Mouse (Mus musculus) lung, embryonic 15.5 days (tissue): ENCODE results near the gene Gm5799. TPM values are rescaled to one million over a fixed set of nuclear protein-coding genes. Genes with fewer than 3 reads are reported as not detected.
"Not testable (repeated sequence)": the region's sequence is repeated elsewhere in the genome, so short reads cannot be mapped to it uniquely, and the experiment has no call there.

Source experiments
- ATAC-seq: fragments of 200-750 bp; cut with Nextera tagmentation; 2 replicates; pipeline ENCODE4 v1.8.0; 2017; ENCODE audit warnings: moderate number of reproducible peaks, borderline replicate concordance; ENCODE audit not compliant: low FRiP score, low TSS enrichment; ENCODE audit errors: extremely low read depth
- H3K27ac ChIP-seq: fragments of 300-500 bp; sonication (generic); 2 replicates; pipeline ENCODE4 v1.5.1; 2015; ENCODE audit warnings: moderate library complexity, mild to moderate bottlenecking, inconsistent platforms
- H3K27me3 ChIP-seq: fragments of 300-500 bp; sonication (generic); 2 replicates; pipeline ENCODE4 v1.6.1; 2015; ENCODE audit warnings: inconsistent platforms
- H3K36me3 ChIP-seq: fragments of 300-500 bp; sonication (generic); 2 replicates; pipeline ENCODE4 v1.6.1; 2015; ENCODE audit warnings: inconsistent platforms
- H3K4me1 ChIP-seq: fragments of 300-500 bp; sonication (generic); 2 replicates; pipeline ENCODE4 v1.6.1; 2015; ENCODE audit warnings: inconsistent platforms
- H3K4me2 ChIP-seq: fragments of 300-500 bp; sonication (generic); 2 replicates; pipeline ENCODE4 v1.6.1; 2015; ENCODE audit warnings: inconsistent platforms, mild to moderate bottlenecking, moderate library complexity
- H3K4me3 ChIP-seq: fragments of 300-500 bp; sonication (generic); 2 replicates; pipeline ENCODE4 v1.5.1; 2015; ENCODE audit warnings: mild to moderate bottlenecking, inconsistent platforms
- H3K9ac ChIP-seq: fragments of 300-500 bp; sonication (generic); 2 replicates; pipeline ENCODE4 v1.6.1; 2015; ENCODE audit warnings: inconsistent platforms
- H3K9me3 ChIP-seq: fragments of 300-500 bp; sonication (generic); 2 replicates; pipeline ENCODE4 v1.6.1; 2016; ENCODE audit warnings: inconsistent platforms
- WGBS: fragments of 180-500 bp; shearing (Covaris S2); methylation state at CpG from one replicate; pipeline ENCODE4 v1.1.7; 2015; 5-methylcytosine and 5-hydroxymethylcytosine counted together
- polyA plus RNA-seq: library from polyadenylated mRNA; unstranded; fragments of >200 nt; fragmentation: Nextera tagmentation; extraction: Ambion mirVana; gene quantifications from 2 replicates; pipeline ENCODE4 v1.2.1, GENCODE M21; 2015

Gm5799 gene
- polyA plus RNA-seq = 0.20 TPM in 1 of 2 replicates, not detected in the other

GRCm38 (mm10) chr14:43543276-43543675 lies at the start of gene Gm5799:
TSS of gene Gm5799 (plus strand) at chr14:43543576.
- H3K4me2 ChIP-seq, H3K27me3 ChIP-seq, H3K9me3 ChIP-seq, H3K4me3 ChIP-seq, H3K4me1 ChIP-seq, H3K9ac ChIP-seq, H3K36me3 ChIP-seq, ATAC-seq, H3K27ac ChIP-seq: not testable (repeated sequence)
- 90% methylated on average over 2 of the region's 2 CpGs for WGBS

DNA sequence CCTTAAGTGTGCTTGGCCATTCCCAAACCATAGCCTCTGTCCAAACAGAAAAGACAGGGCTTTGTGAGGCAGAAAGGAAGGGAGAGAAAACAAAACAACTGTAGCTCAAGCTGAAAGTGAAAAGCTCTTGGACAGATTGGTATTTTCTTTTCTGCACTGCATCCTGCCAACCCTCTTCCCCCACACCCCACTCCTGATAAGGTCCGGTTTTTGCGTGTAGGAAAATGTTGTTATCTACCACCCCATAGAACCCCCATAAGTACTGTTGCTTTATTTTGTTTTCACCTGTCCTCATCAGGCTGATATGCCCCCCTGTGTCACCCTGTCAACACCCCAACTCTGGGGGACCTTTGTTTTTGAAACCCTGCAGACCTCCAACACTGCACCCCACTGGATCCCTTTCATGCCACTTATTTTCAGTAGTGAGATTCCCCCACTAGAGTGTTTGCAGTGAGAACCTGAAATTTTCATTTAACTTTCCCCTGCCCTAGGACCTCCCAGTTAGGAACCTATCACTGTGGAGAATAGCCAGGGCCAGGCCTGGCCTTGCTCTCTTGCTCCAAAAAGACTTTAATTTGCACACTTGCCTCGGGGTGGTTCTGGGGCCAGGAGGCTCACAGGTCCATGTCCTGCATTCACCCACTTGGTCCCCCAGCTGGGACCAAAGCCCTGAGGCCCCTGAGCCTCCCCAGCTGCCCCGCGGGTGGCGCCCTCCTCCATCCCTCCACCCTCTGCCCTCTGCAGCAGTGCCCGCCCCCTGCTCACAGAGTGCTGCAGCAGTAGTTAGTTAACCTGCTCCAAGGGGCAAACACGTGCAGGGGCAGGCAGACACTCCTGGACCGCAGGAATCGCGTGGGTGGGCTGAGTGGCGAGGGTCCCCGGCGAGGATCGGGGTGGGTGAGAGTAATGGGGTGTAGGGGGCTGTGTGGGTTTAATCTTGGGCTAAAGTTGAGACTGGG lies 12.0 kb upstream of the Gm5799 start:
- H3K27ac ChIP-seq, H3K4me1 ChIP-seq, H3K4me2 ChIP-seq, H3K9me3 ChIP-seq, H3K9ac ChIP-seq, H3K27me3 ChIP-seq, H3K4me3 ChIP-seq, H3K36me3 ChIP-seq, ATAC-seq: not testable (repeated sequence)
- 23% methylated on average over 14 of the region's 15 CpGs for WGBS

GRCm38 (mm10) chr14:43532011-43532383 lies 11.4 kb upstream of the Gm5799 start:
- WGBS = no CpG with 5 or more reads among the region's 6 CpGs
- H3K4me2 ChIP-seq, H3K9ac ChIP-seq, H3K27me3 ChIP-seq, H3K4me3 ChIP-seq, ATAC-seq, H3K4me1 ChIP-seq, H3K27ac ChIP-seq, H3K36me3 ChIP-seq, H3K9me3 ChIP-seq: not testable (repeated sequence)

- H3K4me3 ChIP-seq, H3K27ac ChIP-seq, H3K9me3 ChIP-seq, H3K36me3 ChIP-seq, H3K27me3 ChIP-seq, ATAC-seq, H3K9ac ChIP-seq, H3K4me2 ChIP-seq, H3K4me1 ChIP-seq: not testable (repeated sequence)
- 52% methylated on average over 5 of the region's 6 CpGs for WGBS
Observed at GRCm38 (mm10) chr14:43532387-43532786, 11.0 kb upstream of the Gm5799 start.

GRCm38 (mm10) chr14:43538144-43538543 lies 5.2 kb upstream of the Gm5799 start:
- not testable (repeated sequence) for H3K27me3 ChIP-seq, H3K9ac ChIP-seq, H3K9me3 ChIP-seq, H3K4me1 ChIP-seq, H3K27ac ChIP-seq, H3K36me3 ChIP-seq, ATAC-seq, H3K4me3 ChIP-seq, H3K4me2 ChIP-seq
- WGBS = 60% methylated on average over 2 of the region's 2 CpGs

DNA sequence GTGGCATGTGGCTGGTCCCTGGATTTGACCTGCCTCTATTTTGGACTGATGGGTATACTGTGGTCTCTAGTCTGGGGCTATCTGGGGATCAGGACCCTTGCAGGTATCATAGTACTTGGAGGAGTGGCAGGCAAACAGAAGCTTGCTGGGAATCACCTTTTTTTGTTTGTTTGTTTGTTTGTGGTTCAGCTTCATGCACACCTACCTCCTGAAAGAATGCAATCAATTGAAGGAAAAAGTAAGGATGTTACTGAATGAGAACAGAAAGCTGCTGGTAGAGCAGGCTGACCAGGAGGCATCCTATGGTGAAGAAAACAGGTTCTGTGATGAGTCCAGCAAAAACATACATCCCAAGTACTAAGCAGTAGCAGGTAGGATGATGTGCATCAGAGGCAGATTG lies 2.9 kb downstream of the Gm5799 start:
- not testable (repeated sequence) for H3K4me1 ChIP-seq, H3K36me3 ChIP-seq, H3K27me3 ChIP-seq, H3K4me3 ChIP-seq, H3K27ac ChIP-seq, ATAC-seq, H3K4me2 ChIP-seq, H3K9me3 ChIP-seq, H3K9ac ChIP-seq

DNA sequence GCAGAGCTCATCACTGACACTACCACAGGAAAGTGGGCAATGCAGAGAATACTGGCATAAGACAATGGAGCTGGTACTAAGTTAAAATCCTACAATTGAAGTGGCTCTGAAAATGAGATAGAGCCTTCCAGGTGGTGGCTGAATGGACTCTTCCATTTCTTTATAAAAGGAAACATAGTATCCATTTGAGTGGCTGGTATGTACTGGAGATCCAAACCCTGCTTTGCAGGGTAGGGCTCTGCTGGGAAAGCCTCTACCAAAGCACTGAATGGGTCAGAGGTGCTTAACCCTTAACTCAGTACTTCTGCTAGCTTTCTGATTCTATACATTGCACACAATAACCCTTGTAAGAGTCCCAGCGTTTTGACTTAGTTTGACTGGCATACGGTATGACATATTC lies 8.9 kb downstream of the Gm5799 start:
- ATAC-seq, H3K4me2 ChIP-seq, H3K4me1 ChIP-seq, H3K9ac ChIP-seq, H3K9me3 ChIP-seq, H3K27me3 ChIP-seq, H3K27ac ChIP-seq, H3K36me3 ChIP-seq, H3K4me3 ChIP-seq: not testable (repeated sequence)
- 82% methylated on average over 2 of the region's 2 CpGs for WGBS

GRCm38 (mm10) chr14:43577969-43578368 lies 34.6 kb downstream of the Gm5799 start:
- not testable (repeated sequence) for ATAC-seq
- WGBS = 69% methylated on average over 4 of the region's 4 CpGs

DNA sequence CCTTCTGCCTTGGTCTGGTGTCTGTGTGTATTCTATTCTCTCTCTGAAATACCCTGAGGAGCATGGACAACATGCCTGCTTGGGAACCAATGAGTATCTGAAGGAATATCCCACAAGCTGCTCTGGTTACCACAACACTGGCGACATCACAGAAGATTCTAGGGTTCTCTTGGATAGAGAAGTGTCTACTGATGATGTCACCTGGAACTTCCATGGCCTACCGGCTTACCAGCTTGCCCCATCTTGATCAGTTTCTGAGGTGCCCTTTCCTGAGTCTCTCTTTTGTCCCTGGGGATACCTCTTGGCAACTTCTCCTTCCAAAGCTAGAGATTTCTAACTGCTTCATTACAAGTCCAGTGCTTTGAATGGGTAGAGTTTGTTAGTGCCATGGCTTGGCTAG lies 35.7 kb downstream of the Gm5799 start, which contains the start of gene Gm17654:
Gene Gm17654 (minus strand): TSS at position 101 of the 400 bp plus-strand sequence.
- H3K4me1 ChIP-seq, H3K9me3 ChIP-seq, ATAC-seq, H3K36me3 ChIP-seq, H3K9ac ChIP-seq, H3K4me2 ChIP-seq, H3K4me3 ChIP-seq, H3K27ac ChIP-seq, H3K27me3 ChIP-seq: not testable (repeated sequence)
- 76% methylated on average over 1 of the region's 2 CpGs for WGBS

More at GRCm38 (mm10) chr14:43577969-43578368, 34.6 kb downstream of the Gm5799 start:
- not testable (repeated sequence) for H3K4me2 ChIP-seq, H3K36me3 ChIP-seq, H3K9ac ChIP-seq, H3K4me1 ChIP-seq, H3K9me3 ChIP-seq, H3K27me3 ChIP-seq, H3K4me3 ChIP-seq, H3K27ac ChIP-seq

Other genes with a start within 250 kb of the Gm5799 start
- not detected in 2 replicates for gene Gm8127, start 249.7 kb upstream of the Gm5799 start, polyA plus RNA-seq
- not detected in 2 replicates for gene 1700001F09Rik, start 195.8 kb upstream of the Gm5799 start, polyA plus RNA-seq
- not detected in 2 replicates for gene Gm8138, start 127.2 kb upstream of the Gm5799 start, polyA plus RNA-seq
- not detected in 2 replicates for gene Gm17654, start 35.6 kb downstream of the Gm5799 start, polyA plus RNA-seq
- gene Gm10375, start 64.4 kb downstream of the Gm5799 start, polyA plus RNA-seq = not detected in 2 replicates
- gene Gm8165, start 133.6 kb downstream of the Gm5799 start, polyA plus RNA-seq = not detected in 2 replicates
- gene Gm7324, start 154.3 kb downstream of the Gm5799 start, polyA plus RNA-seq = 0.57 and 1.1 TPM in 2 replicates
- not detected in 2 replicates for gene Gm16506, start 183.9 kb downstream of the Gm5799 start, polyA plus RNA-seq
- not detected in 2 replicates for gene Gm6526, start 204.3 kb downstream of the Gm5799 start, polyA plus RNA-seq
- not detected in 2 replicates for gene Gm8180, start 241.2 kb downstream of the Gm5799 start, polyA plus RNA-seq